Mouse (Mus musculus) stomach, embryonic 15.5 days (tissue): ENCODE data around the gene Arhgef10l. TPM values are rescaled to one million over a fixed set of nuclear protein-coding genes. Genes with fewer than 3 reads are reported as not detected.

Source experiments
- ATAC-seq: fragments of 200-750 bp; cut with Nextera tagmentation; 2 replicates; pipeline ENCODE4 v1.8.0; 2017; ENCODE audit warnings: low read depth, moderate number of reproducible peaks, moderate TSS enrichment; ENCODE audit not compliant: insufficient read depth, low FRiP score
- H3K27ac ChIP-seq: fragments of 300-500 bp; sonication (generic); 2 replicates; pipeline ENCODE4 v1.5.1; 2015; ENCODE audit warnings: mild to moderate bottlenecking, inconsistent platforms
- H3K27me3 ChIP-seq: fragments of 300-500 bp; sonication (generic); replicated peaks from 2 replicates; pipeline ENCODE4 v1.6.1; 2015; ENCODE audit warnings: inconsistent platforms
- H3K36me3 ChIP-seq: fragments of 300-500 bp; sonication (generic); 2 replicates; pipeline ENCODE4 v1.6.1; 2015; ENCODE audit warnings: inconsistent platforms
- H3K4me1 ChIP-seq: fragments of 300-500 bp; sonication (generic); 2 replicates; pipeline ENCODE4 v1.6.1; 2015; ENCODE audit warnings: inconsistent platforms
- H3K4me2 ChIP-seq: fragments of 300-500 bp; sonication (generic); 2 replicates; pipeline ENCODE4 v1.6.1; 2015; ENCODE audit warnings: mild to moderate bottlenecking, inconsistent platforms
- H3K4me3 ChIP-seq: fragments of 300-500 bp; sonication (generic); replicated peaks from 2 replicates; pipeline ENCODE4 v1.5.1; 2015; ENCODE audit warnings: inconsistent platforms
- H3K9ac ChIP-seq: fragments of 300-500 bp; sonication (generic); 2 replicates; pipeline ENCODE4 v1.6.1; 2015; ENCODE audit warnings: inconsistent platforms
- H3K9me3 ChIP-seq: fragments of 300-500 bp; sonication (generic); 2 replicates; pipeline ENCODE4 v1.6.1; 2016; ENCODE audit warnings: inconsistent platforms
- WGBS: fragments of 180-500 bp; shearing (Covaris S2); methylation state at CpG from one replicate; pipeline ENCODE4 v1.1.7; 2015; 5-methylcytosine and 5-hydroxymethylcytosine counted together
- microRNA-seq: library from miRNA; unstranded; fragments of <30 nt; microRNA quantifications from one replicate; pipeline ENCODE4, GENCODE M21; 2016
- polyA plus RNA-seq: library from polyadenylated mRNA; unstranded; fragments of >200 nt; fragmentation: Nextera tagmentation; extraction: Ambion mirVana; gene quantifications from 2 replicates; pipeline ENCODE4 v1.2.1, GENCODE M21; 2015

Arhgef10l gene
- polyA plus RNA-seq, 1 experiment from 2014 or later: 15.2 TPM

GRCm38 (mm10) chr4:140499571-140499970 lies 166.2 kb downstream of the Arhgef10l start:
- Histone ChIP-seq H3K4me3 (no peak overlapping the region), H3K27me3 (no peaks in the 10 kb centered on the region), H3K27ac (no peak overlapping the region), H3K9me3 (no peaks in the 10 kb centered on the region), H3K4me2 (no peak overlapping the region), H3K4me1 (no peaks in the 10 kb centered on the region), H3K9ac (no peak overlapping the region), H3K36me3 (no peaks in the 10 kb centered on the region)
- no peak for ATAC-seq
- 81% methylated on average over 6 of the region's 6 CpGs for WGBS

- WGBS: 36% methylated on average over 20 of the region's 20 CpGs
- H3K4me2 ChIP-seq: no peak overlapping the region
- no peak for ATAC-seq
- no peaks in the 10 kb centered on the region for H3K9me3 ChIP-seq
- H3K4me3 ChIP-seq: no peak overlapping the region
- no peak overlapping the region for H3K9ac ChIP-seq
- H3K4me1 ChIP-seq: no peaks in the 10 kb centered on the region
- no peaks in the 10 kb centered on the region for H3K36me3 ChIP-seq
- H3K27me3 ChIP-seq: no peaks in the 10 kb centered on the region
- H3K27ac ChIP-seq: no peak overlapping the region
Measured at GRCm38 (mm10) chr4:140497169-140497568, 168.6 kb downstream of the Arhgef10l start.

DNA sequence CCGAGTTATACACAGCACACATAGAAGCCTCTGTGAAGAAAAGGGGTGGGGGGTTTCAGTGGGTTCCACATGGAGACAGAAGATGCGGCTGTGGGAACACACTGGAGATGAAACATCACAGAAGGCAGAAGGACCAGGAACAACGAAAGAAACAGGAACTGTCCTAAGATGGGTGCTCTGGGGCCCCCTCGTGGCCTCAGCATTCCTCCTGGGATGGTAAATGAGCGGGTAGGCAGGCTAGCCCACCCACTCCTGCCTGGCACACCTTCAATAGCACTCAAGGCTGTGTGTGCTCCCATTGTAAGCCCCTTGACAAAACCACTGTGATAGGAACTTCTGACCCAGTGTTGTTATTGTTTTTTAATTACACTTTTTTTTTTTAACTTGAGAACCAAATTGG lies 174.3 kb downstream of the Arhgef10l start:
- Histone ChIP-seq H3K4me1 (no peaks in the 10 kb centered on the region), H3K36me3 (no peaks in the 10 kb centered on the region), H3K27me3 (no peaks in the 10 kb centered on the region), H3K4me2 (no peak overlapping the region), H3K4me3 (no peak overlapping the region), H3K9me3 (no peaks in the 10 kb centered on the region), H3K27ac (no peak overlapping the region), H3K9ac (no peak overlapping the region)
- ATAC-seq: no peak
- WGBS: 42% methylated on average over 5 of the region's 5 CpGs

- Histone ChIP-seq H3K4me3 (no peak overlapping the region), H3K27me3 (no peaks in the 10 kb centered on the region), H3K4me2 (no peak overlapping the region), H3K36me3 (no peaks in the 10 kb centered on the region), H3K4me1 (no peaks in the 10 kb centered on the region), H3K27ac (no peak overlapping the region), H3K9ac (no peak overlapping the region), H3K9me3 (no peaks in the 10 kb centered on the region)
- 64% methylated on average over 12 of the region's 12 CpGs for WGBS
- no peak for ATAC-seq
Measured at GRCm38 (mm10) chr4:140485442-140485841, 180.4 kb downstream of the Arhgef10l start.

DNA sequence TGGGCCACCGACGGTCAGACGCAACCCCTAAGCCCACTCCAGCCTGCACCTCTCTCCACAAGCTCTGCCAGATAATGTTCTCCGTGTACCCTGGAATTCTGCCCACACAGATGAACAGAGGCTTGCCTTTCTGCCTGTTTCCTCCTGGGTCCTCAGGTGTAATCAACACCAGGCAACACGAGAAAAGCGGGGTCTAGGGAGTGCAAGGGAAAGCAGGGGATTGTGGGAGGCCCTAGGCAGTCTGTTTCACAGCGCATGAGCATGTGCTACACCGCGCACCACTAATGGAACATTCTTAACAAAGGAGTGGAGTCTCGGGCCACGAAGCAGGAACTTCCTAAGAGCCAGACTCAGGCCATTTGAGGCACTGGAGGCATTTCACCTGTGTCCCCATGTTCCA lies 182.7 kb downstream of the Arhgef10l start:
- WGBS: 79% methylated on average over 11 of the region's 11 CpGs
- H3K36me3 ChIP-seq: no peaks in the 10 kb centered on the region
- H3K9ac ChIP-seq: no peak overlapping the region
- H3K27ac ChIP-seq: no peak overlapping the region
- H3K27me3 ChIP-seq: no peaks in the 10 kb centered on the region
- H3K4me3 ChIP-seq: no peak overlapping the region
- H3K4me2 ChIP-seq: no peak overlapping the region
- no peaks in the 10 kb centered on the region for H3K4me1 ChIP-seq
- H3K9me3 ChIP-seq: no peaks in the 10 kb centered on the region
- ATAC-seq: no peak

- ATAC-seq: no peak
- no peak overlapping the region for H3K9ac ChIP-seq
- no peaks in the 10 kb centered on the region for H3K9me3 ChIP-seq
- no peak overlapping the region for H3K27ac ChIP-seq
- no peak overlapping the region for H3K4me2 ChIP-seq
- 33% methylated on average over 15 of the region's 15 CpGs for WGBS
- H3K27me3 ChIP-seq: no peaks in the 10 kb centered on the region
- H3K4me1 ChIP-seq: no peaks in the 10 kb centered on the region
- H3K4me3 ChIP-seq: no peak overlapping the region
- H3K36me3 ChIP-seq: no peaks in the 10 kb centered on the region
Measured at GRCm38 (mm10) chr4:140480369-140481067, 185.3 kb downstream of the Arhgef10l start.

DNA sequence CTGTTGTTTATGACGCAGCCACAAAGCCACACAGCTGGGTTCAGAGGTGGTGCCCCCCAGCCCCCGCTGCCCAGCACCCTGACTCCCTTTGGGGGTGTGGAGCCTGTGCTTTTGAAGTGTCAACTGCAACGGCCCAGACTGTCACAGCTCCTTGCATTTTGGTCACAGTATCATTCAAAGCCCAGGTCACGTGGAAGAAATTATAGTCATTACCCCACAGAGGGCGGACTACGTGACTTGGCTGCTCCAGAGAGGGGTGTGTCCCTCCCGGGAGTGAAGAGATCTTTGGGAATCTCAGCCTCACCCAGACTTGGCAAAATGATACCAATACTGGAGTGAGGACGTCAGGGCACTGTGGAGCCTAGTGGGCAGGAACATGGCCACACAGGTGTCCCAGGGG lies 190.6 kb downstream of the Arhgef10l start:
- H3K9ac ChIP-seq: no peak overlapping the region
- H3K27me3 ChIP-seq: no peaks in the 10 kb centered on the region
- ATAC-seq: no peak
- H3K36me3 ChIP-seq: no peaks in the 10 kb centered on the region
- H3K27ac ChIP-seq: no peak overlapping the region
- H3K4me2 ChIP-seq: no peak overlapping the region
- no peak overlapping the region for H3K4me3 ChIP-seq
- H3K4me1 ChIP-seq: no peaks in the 10 kb centered on the region
- 74% methylated on average over 8 of the region's 8 CpGs for WGBS
- no peaks in the 10 kb centered on the region for H3K9me3 ChIP-seq

DNA sequence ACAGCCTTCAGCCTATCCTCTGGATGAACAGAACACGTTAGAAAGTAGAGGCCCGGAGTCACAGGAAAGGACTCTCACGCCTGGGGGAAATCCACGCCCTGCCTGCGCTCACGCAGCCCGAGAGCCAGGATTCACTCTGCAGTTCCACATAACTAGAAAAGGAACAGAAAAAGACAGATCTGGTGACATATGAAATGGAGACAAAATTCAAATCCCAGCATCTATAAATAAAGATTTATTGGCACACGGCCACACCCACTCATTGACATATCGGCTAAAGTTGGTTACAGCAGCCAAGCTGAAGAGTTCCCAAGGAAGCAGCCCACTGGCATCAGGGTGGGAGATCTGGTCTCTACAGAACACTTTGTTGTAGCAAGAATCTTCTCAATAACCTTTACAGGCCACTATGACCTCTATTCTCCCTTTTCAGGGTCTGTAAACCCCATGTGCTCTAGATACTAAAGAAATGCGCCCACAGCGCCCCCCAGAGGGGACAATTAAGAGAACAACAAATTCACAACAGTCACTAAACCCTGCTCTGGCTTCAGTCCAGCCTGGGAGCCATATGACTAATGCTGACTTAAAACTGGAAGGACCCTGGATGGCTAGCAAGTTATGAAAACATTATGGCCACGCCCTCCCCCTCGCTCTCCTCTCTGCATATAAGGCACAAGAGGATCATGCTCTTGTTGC lies 195.9 kb downstream of the Arhgef10l start:
- Histone ChIP-seq H3K9ac (no peak overlapping the region), H3K27me3 (no peaks in the 10 kb centered on the region), H3K4me2 (no peak overlapping the region), H3K27ac (no peak overlapping the region), H3K4me3 (no peak overlapping the region), H3K4me1 (no peaks in the 10 kb centered on the region), H3K36me3 (no peaks in the 10 kb centered on the region), H3K9me3 (no peaks in the 10 kb centered on the region)
- WGBS: 62% methylated on average over 13 of the region's 13 CpGs
- ATAC-seq: no peak

DNA sequence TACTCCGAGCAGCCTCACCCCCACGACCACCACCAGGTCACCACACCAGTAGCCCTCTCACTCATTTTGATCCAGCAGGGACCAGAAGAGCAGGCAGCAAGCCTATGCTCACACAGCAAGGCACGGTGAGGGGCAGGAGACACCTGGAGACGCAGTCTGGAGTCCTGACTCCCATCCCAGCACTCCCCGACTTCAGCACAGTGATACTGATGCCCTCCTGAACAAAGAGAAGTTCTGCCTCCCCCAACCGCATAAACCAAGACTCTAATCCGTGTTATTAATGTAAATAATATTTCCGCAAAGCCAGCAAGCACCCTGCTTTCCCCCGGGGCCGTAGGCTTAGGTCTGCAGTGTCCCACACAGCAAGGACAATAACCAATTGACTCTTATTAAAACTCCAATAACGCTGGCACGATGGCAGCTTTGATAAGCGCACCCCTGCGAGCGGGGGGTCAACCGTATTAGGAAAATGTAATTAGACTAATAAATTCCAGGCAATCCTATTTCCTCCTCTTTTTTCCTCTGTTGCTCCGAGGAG lies 198.5 kb downstream of the Arhgef10l start:
- Histone ChIP-seq H3K27ac (no peak overlapping the region), H3K9ac (no peak overlapping the region), H3K36me3 (no peaks in the 10 kb centered on the region), H3K9me3 (no peaks in the 10 kb centered on the region), H3K27me3 (no peaks in the 10 kb centered on the region), H3K4me1 (no peaks in the 10 kb centered on the region), H3K4me3 (no peak overlapping the region), H3K4me2 (no peak overlapping the region)
- WGBS: 57% methylated on average over 17 of the region's 17 CpGs
- ATAC-seq: no peak

Small RNA genes within 50 kb of the gene (microRNA-seq; reads per million reads assigned to microRNA genes)
- gene Gm23045: not detected

Other genes with a start within 250 kb of the Arhgef10l start
- 46.5 and 47.9 TPM in 2 replicates for gene Rcc2, start 34.5 kb upstream of the Arhgef10l start, polyA plus RNA-seq
- gene Padi6, start 76.6 kb upstream of the Arhgef10l start, polyA plus RNA-seq: 0.19 and 0.49 TPM in 2 replicates
- 1.7 and 2.8 TPM in 2 replicates for gene Padi4, start 108.2 kb upstream of the Arhgef10l start, polyA plus RNA-seq
- gene Padi3, start 144.6 kb upstream of the Arhgef10l start, polyA plus RNA-seq: 0.09 and 0.18 TPM in 2 replicates
- gene Padi1, start 179.8 kb upstream of the Arhgef10l start, polyA plus RNA-seq: 0.19 and 0.23 TPM in 2 replicates
- gene Padi2, start 240.3 kb upstream of the Arhgef10l start, polyA plus RNA-seq: 2.7 and 3.0 TPM in 2 replicates